Comparison of ENCODE assay signal across 10 mouse cellular contexts in the genomic region with DNA sequence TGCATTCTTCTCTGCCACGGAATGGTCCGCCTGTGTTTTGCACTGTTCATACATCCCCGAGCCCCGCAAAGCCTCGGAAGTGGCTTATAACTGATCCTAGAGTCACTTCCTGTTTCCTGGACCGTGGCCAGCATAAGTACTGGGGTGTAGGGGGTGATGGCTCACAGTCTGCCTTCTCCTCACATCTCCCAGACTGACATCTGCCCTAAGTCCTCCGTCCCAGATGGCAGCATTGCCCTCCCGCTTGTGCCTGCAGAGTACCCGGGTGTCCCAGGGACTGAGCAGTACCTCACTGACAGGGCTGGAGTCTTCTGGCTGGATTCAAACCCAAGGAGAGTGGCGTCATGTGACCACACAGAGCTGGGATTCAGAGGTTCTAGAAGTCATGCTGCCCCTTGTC. TPM values are rescaled to one million over a fixed set of nuclear protein-coding genes. Genes with fewer than 3 reads are reported as not detected.
A peak's percentile ranks its signal among the peaks of the same experiment; 100 is the strongest.
DNase-seq lines count a peak whose midpoint lies in the region; ATAC-seq and TF ChIP-seq lines count a peak whose summit lies in the region.
"Had no signal": no experiment of that assay in that cellular context is flagged by ENCODE, and none has a peak within 500 bp of the region (broad histone marks: within the 10 kb centered on the region; RNA-seq: fewer than 3 reads in every experiment).

No protein-coding gene starts in this region.

- WGBS in intestine, embryonic 14.5 days, result 51% methylated on average over 10 of the region's 10 CpGs
- 41% methylated on average over 10 of the region's 10 CpGs for WGBS in intestine, postnatal 0 days
- WGBS in hindbrain, embryonic 13.5 days, result 60% methylated on average over 10 of the region's 10 CpGs
- 51% methylated on average over 10 of the region's 10 CpGs for WGBS in midbrain, embryonic 13.5 days

- DNase-seq in intestine, embryonic 14.5 days (ENCODE audit: low spot score), result no peak
- DNase-seq in ovary, postnatal 14 days (ENCODE audit: low spot score), result no peak
- DNase-seq in left cerebral cortex, postnatal 14 days (ENCODE audit: low spot score in 2 of 2), result no peak

- H3K4me3 ChIP-seq in intestine, embryonic 14.5 days (ENCODE audit: low read depth, low read length), result no peak overlapping the region
- no peak overlapping the region for H3K4me3 ChIP-seq in intestine, postnatal 0 days (ENCODE audit: low read depth, low read length)
- H3K4me3 ChIP-seq in hindbrain, embryonic 13.5 days, result no peak overlapping the region
- no peak overlapping the region for H3K4me3 ChIP-seq in midbrain, embryonic 13.5 days (replicated peaks)

- ATAC-seq in intestine, embryonic 14.5 days (replicated peaks; ENCODE audit: low FRiP score, low TSS enrichment, low read depth), result 0 out of 2 replicates have a peak, but pooled peaks have one; percentile 17
- ATAC-seq in intestine, postnatal 0 days, result no peak
- ATAC-seq in CD4-positive, CD25-positive, alpha-beta regulatory T cell, adult 4 months, result peak; percentile 58
- peak; percentile 36; the same call in 1 of the 2 replicates for ATAC-seq in hindbrain, embryonic 13.5 days (ENCODE audit: low FRiP score)
- peak; percentile 37; the same call in 1 of the 2 replicates for ATAC-seq in midbrain, embryonic 13.5 days
- ATAC-seq in erythroid progenitor cell, adult 5-6 weeks (replicated peaks; ENCODE audit: low FRiP score, poor library complexity, severe bottlenecking), result no peak

- no peaks in the 10 kb centered on the region for H3K4me1 ChIP-seq in intestine, embryonic 14.5 days (replicated peaks; ENCODE audit: control insufficient read depth, insufficient read depth, low read length)
- H3K4me1 ChIP-seq in intestine, postnatal 0 days (replicated peaks; ENCODE audit: control insufficient read depth, insufficient read depth, low read length), result no peaks in the 10 kb centered on the region
- 0 out of 2 replicates have a peak, but pooled peaks cover 5% of the 10 kb centered on the region for H3K4me1 ChIP-seq in hindbrain, embryonic 13.5 days (replicated peaks)
- H3K4me1 ChIP-seq in midbrain, embryonic 13.5 days (replicated peaks), result peaks cover 4% of the 10 kb centered on the region

- no peaks in the 10 kb centered on the region for H3K36me3 ChIP-seq in intestine, embryonic 14.5 days (ENCODE audit: control insufficient read depth, insufficient read depth, low read length)
- H3K36me3 ChIP-seq in intestine, postnatal 0 days (ENCODE audit: control insufficient read depth, insufficient read depth), result no peaks in the 10 kb centered on the region
- no peaks in the 10 kb centered on the region for H3K36me3 ChIP-seq in hindbrain, embryonic 13.5 days
- no peaks in the 10 kb centered on the region for H3K36me3 ChIP-seq in midbrain, embryonic 13.5 days

- H3K9me3 ChIP-seq in intestine, embryonic 14.5 days (ENCODE audit: control insufficient read depth, low read length), result no peaks in the 10 kb centered on the region
- H3K9me3 ChIP-seq in intestine, postnatal 0 days (ENCODE audit: control insufficient read depth), result no peaks in the 10 kb centered on the region
- no peaks in the 10 kb centered on the region for H3K9me3 ChIP-seq in hindbrain, embryonic 13.5 days
- H3K9me3 ChIP-seq in midbrain, embryonic 13.5 days, result no peaks in the 10 kb centered on the region

- intact Hi-C loops in left cerebral cortex, postnatal 14 days (cut with DNase I), result no loop called here

- H3K4me2 ChIP-seq in intestine, embryonic 14.5 days (ENCODE audit: low read length), result no peak overlapping the region
- no peak overlapping the region for H3K4me2 ChIP-seq in intestine, postnatal 0 days (replicated peaks; ENCODE audit: low read depth)
- H3K4me2 ChIP-seq in hindbrain, embryonic 13.5 days, result 0 out of 2 replicates have a peak overlapping the region, but pooled peaks have one; percentile 13
- H3K4me2 ChIP-seq in midbrain, embryonic 13.5 days (replicated peaks), result no peak overlapping the region

- no peaks in the 10 kb centered on the region for H3K27me3 ChIP-seq in intestine, embryonic 14.5 days (replicated peaks; ENCODE audit: control insufficient read depth, insufficient read depth, low read length)
- no peaks in the 10 kb centered on the region for H3K27me3 ChIP-seq in intestine, postnatal 0 days (replicated peaks; ENCODE audit: control insufficient read depth, insufficient read depth, low read length)
- peaks cover 16% of the 10 kb centered on the region for H3K27me3 ChIP-seq in hindbrain, embryonic 13.5 days
- peaks cover 7% of the 10 kb centered on the region; the same call in 1 of the 2 replicates for H3K27me3 ChIP-seq in midbrain, embryonic 13.5 days
- H3K27me3 ChIP-seq: Patski had no signal

- H3K9ac ChIP-seq in intestine, embryonic 14.5 days (ENCODE audit: low read length), result no peak overlapping the region
- H3K9ac ChIP-seq in intestine, postnatal 0 days (ENCODE audit: low read depth, low read length), result no peak overlapping the region
- peak overlapping the region; percentile 49; the same call in 1 of the 2 replicates for H3K9ac ChIP-seq in hindbrain, embryonic 13.5 days
- H3K9ac ChIP-seq in midbrain, embryonic 13.5 days (replicated peaks), result no peak overlapping the region

- TF ChIP-seq CTCF in intestine, postnatal 0 days (IDR thresholded peaks at IDR 0.05; ENCODE audit: low read depth), result no peak

- no peak overlapping the region for H3K27ac ChIP-seq in intestine, embryonic 14.5 days (ENCODE audit: low read depth)
- H3K27ac ChIP-seq in intestine, postnatal 0 days (ENCODE audit: low read depth, low read length), result no peak overlapping the region
- no peak overlapping the region for H3K27ac ChIP-seq in hindbrain, embryonic 13.5 days
- H3K27ac ChIP-seq in midbrain, embryonic 13.5 days, result no peak overlapping the region

RNA-seq across cellular contexts. Expression of a gene that starts 0.4 kb away (rescaled TPM):
- polyA plus RNA-seq in intestine, embryonic 14.5 days (2014; fragmentation: Nextera tagmentation; extraction: Ambion mirVana), result 0.09 TPM in 1 of 2 replicates, not detected in the other
- polyA plus RNA-seq in intestine, postnatal 0 days (2015; fragmentation: Nextera tagmentation; extraction: Ambion mirVana), result not detected in 2 replicates
- polyA plus RNA-seq in CD4-positive, CD25-positive, alpha-beta regulatory T cell, adult 4 months (2017; shearing (Covaris generic)), result 1 to 10 TPM in 1 of 2 experiments, under 1 TPM in 1; 0.94 to 1.8 TPM
- 0.12 TPM in 1 of 2 replicates, not detected in the other for polyA plus RNA-seq in hindbrain, embryonic 13.5 days (2015; fragmentation: Nextera tagmentation; extraction: Ambion mirVana)
- 0.11 and 0.34 TPM in 2 replicates for polyA plus RNA-seq in midbrain, embryonic 13.5 days (2015; fragmentation: Nextera tagmentation; extraction: Ambion mirVana)
- not detected for total RNA-seq in left cerebral cortex, postnatal 14 days (2021)
- not detected in 2 replicates for total RNA-seq in erythroid progenitor cell, adult 5-6 weeks (2015; ENCODE audit: low replicate concordance)
- not detected in 2 replicates for total RNA-seq in erythroid progenitor cell, adult 5-6 weeks (2017; ENCODE audit: low replicate concordance)

RNA-seq across cellular contexts. Expression of a gene that starts 6.4 kb away (rescaled TPM):
- 424 and 467 TPM in 2 replicates for polyA plus RNA-seq in intestine, embryonic 14.5 days (2014; fragmentation: Nextera tagmentation; extraction: Ambion mirVana)
- polyA plus RNA-seq in intestine, postnatal 0 days (2015; fragmentation: Nextera tagmentation; extraction: Ambion mirVana), result 415 and 419 TPM in 2 replicates
- polyA plus RNA-seq in CD4-positive, CD25-positive, alpha-beta regulatory T cell, adult 4 months (2017; shearing (Covaris generic)), result 100 to 1,000 TPM; 161 to 251 TPM
- polyA plus RNA-seq in hindbrain, embryonic 13.5 days (2015; fragmentation: Nextera tagmentation; extraction: Ambion mirVana), result 597 TPM in 2 replicates
- polyA plus RNA-seq in midbrain, embryonic 13.5 days (2015; fragmentation: Nextera tagmentation; extraction: Ambion mirVana), result 576 and 596 TPM in 2 replicates
- 100 to 1,000 TPM; 235 to 242 TPM for total RNA-seq in left cerebral cortex, postnatal 14 days (2021)
- total RNA-seq in erythroid progenitor cell, adult 5-6 weeks (2015; ENCODE audit: low replicate concordance), result 57.3 and 61.2 TPM in 2 replicates
- total RNA-seq in erythroid progenitor cell, adult 5-6 weeks (2017; ENCODE audit: low replicate concordance), result 22.7 and 46.8 TPM in 2 replicates

RNA-seq across cellular contexts. Expression of a gene that starts 30.6 kb away (rescaled TPM):
- not detected in 2 replicates for polyA plus RNA-seq in intestine, embryonic 14.5 days (2014; fragmentation: Nextera tagmentation; extraction: Ambion mirVana)
- polyA plus RNA-seq in intestine, postnatal 0 days (2015; fragmentation: Nextera tagmentation; extraction: Ambion mirVana), result not detected in 2 replicates
- polyA plus RNA-seq in CD4-positive, CD25-positive, alpha-beta regulatory T cell, adult 4 months (2017; shearing (Covaris generic)), result not detected
- polyA plus RNA-seq in hindbrain, embryonic 13.5 days (2015; fragmentation: Nextera tagmentation; extraction: Ambion mirVana), result not detected in 2 replicates
- polyA plus RNA-seq in midbrain, embryonic 13.5 days (2015; fragmentation: Nextera tagmentation; extraction: Ambion mirVana), result 0.08 TPM in 1 of 2 replicates, not detected in the other
- total RNA-seq in left cerebral cortex, postnatal 14 days (2021), result not detected
- total RNA-seq in erythroid progenitor cell, adult 5-6 weeks (2015; ENCODE audit: low replicate concordance), result not detected in 2 replicates
- not detected in 2 replicates for total RNA-seq in erythroid progenitor cell, adult 5-6 weeks (2017; ENCODE audit: low replicate concordance)
- polyA plus RNA-seq: cerebellum, adult 2 months; Patski had no signal

RNA-seq across cellular contexts. Expression of a gene that starts 42.6 kb away (rescaled TPM):
- not detected in 2 replicates for polyA plus RNA-seq in intestine, embryonic 14.5 days (2014; fragmentation: Nextera tagmentation; extraction: Ambion mirVana)
- not detected in 2 replicates for polyA plus RNA-seq in intestine, postnatal 0 days (2015; fragmentation: Nextera tagmentation; extraction: Ambion mirVana)
- polyA plus RNA-seq in CD4-positive, CD25-positive, alpha-beta regulatory T cell, adult 4 months (2017; shearing (Covaris generic)), result not detected
- not detected in 2 replicates for polyA plus RNA-seq in hindbrain, embryonic 13.5 days (2015; fragmentation: Nextera tagmentation; extraction: Ambion mirVana)
- polyA plus RNA-seq in midbrain, embryonic 13.5 days (2015; fragmentation: Nextera tagmentation; extraction: Ambion mirVana), result not detected in 2 replicates
- not detected for total RNA-seq in left cerebral cortex, postnatal 14 days (2021)
- total RNA-seq in erythroid progenitor cell, adult 5-6 weeks (2015; ENCODE audit: low replicate concordance), result not detected in 2 replicates
- not detected in 2 replicates for total RNA-seq in erythroid progenitor cell, adult 5-6 weeks (2017; ENCODE audit: low replicate concordance)
- polyA plus RNA-seq: cerebellum, adult 2 months; Patski had no signal

RNA-seq across cellular contexts. Expression of a gene that starts 54.0 kb away (rescaled TPM):
- polyA plus RNA-seq in intestine, embryonic 14.5 days (2014; fragmentation: Nextera tagmentation; extraction: Ambion mirVana), result not detected in 2 replicates
- polyA plus RNA-seq in intestine, postnatal 0 days (2015; fragmentation: Nextera tagmentation; extraction: Ambion mirVana), result not detected in 2 replicates
- polyA plus RNA-seq in CD4-positive, CD25-positive, alpha-beta regulatory T cell, adult 4 months (2017; shearing (Covaris generic)), result not detected
- not detected in 2 replicates for polyA plus RNA-seq in hindbrain, embryonic 13.5 days (2015; fragmentation: Nextera tagmentation; extraction: Ambion mirVana)
- polyA plus RNA-seq in midbrain, embryonic 13.5 days (2015; fragmentation: Nextera tagmentation; extraction: Ambion mirVana), result not detected in 2 replicates
- total RNA-seq in left cerebral cortex, postnatal 14 days (2021), result not detected
- total RNA-seq in erythroid progenitor cell, adult 5-6 weeks (2015; ENCODE audit: low replicate concordance), result not detected in 2 replicates
- total RNA-seq in erythroid progenitor cell, adult 5-6 weeks (2017; ENCODE audit: low replicate concordance), result not detected in 2 replicates
- polyA plus RNA-seq: cerebellum, adult 2 months; Patski had no signal

Comparison
In these comparisons a context has a peak if more than half of its experiments do, and no peak if none do; other contexts are left out.
1. ATAC-seq: peak in intestine, embryonic 14.5 days (single experiment), CD4-positive, CD25-positive, alpha-beta regulatory T cell, adult 4 months (single experiment), hindbrain, embryonic 13.5 days (single experiment) and midbrain, embryonic 13.5 days (single experiment); none in intestine, postnatal 0 days (single experiment) and erythroid progenitor cell, adult 5-6 weeks (single experiment).